Mouse (Mus musculus) urinary bladder, postnatal 36 days (tissue): ENCODE results near the gene Olfr834.

Source experiments
- DNase-seq, 2 experiments: peaks; one replicate each; pipeline ENCODE4 v3.0.0; 2022; ENCODE audit warnings: low spot score in 2 of 2, mixed read lengths in 1 of 2

Olfr834 gene

GRCm38 (mm10) chr9:18987690-18988089, at the start of gene Olfr834:
Gene Olfr834, plus strand, starts transcription at chr9:18987990.
- DNase-seq = no peak

DNA sequence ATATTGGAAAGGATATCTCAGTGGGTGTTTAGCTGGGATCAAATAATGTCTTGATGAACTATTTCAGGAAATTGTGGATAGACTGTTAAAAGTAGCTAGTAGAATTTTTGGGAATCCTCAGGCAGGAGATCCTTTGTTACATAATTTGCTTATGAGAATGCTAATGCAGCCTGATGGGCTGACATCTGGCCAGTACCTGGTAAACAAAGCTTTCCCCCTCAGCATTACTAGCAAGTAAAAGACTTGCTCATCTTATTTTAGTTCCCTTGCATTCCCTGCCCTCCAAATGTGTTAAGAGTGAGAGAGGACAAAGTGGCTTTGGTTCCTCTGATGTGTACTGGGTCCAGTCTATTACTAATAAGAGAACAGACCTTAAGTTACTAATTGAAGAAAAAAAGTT, 25.8 kb upstream of the Olfr834 start:
- DNase-seq = no peak

DNA sequence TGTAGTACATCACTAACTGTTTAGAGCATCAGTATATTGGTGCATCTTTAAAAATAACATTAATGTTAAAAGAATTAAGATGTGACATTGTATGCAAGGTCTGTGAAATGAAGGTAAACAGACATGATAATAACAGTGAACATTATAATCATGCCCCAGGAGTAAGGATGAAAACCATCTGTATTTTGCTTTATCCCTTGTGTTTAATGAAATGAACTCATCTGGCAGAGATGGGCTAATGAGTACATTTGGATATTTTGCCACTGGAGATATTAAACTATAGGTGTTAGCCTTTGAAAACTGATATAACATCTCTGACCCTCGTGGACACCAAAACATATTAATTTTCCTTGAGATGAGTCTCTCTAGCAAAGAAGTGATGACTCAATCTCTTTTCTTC, 44.6 kb downstream of the Olfr834 start, which contains the start of gene Olfr835:
TSS of gene Olfr835 (plus strand) at position 301 of the 400 bp plus-strand sequence.
- DNase-seq = no peak
